Mouse (Mus musculus) ovary, postnatal 36 days (tissue): ENCODE measurements around the gene Tas1r2.

Experiments used
- DNase-seq: peaks from one replicate; pipeline ENCODE4 v3.0.0; 2022; ENCODE audit warnings: low spot score, mixed read lengths

Gene Tas1r2

GRCm38 (mm10) chr4:139705986-139706385 is 52.6 kb downstream of the Tas1r2 start:
- no peak for DNase-seq

GRCm38 (mm10) chr4:139710467-139711334 is 57.4 kb downstream of the Tas1r2 start:
- no peak for DNase-seq

GRCm38 (mm10) chr4:139715241-139715932 is 62.0 kb downstream of the Tas1r2 start:
- DNase-seq: no peak

GRCm38 (mm10) chr4:139716477-139717169 is 63.3 kb downstream of the Tas1r2 start:
- DNase-seq: no peak

GRCm38 (mm10) chr4:139718978-139719377 is 65.6 kb downstream of the Tas1r2 start:
- no peak for DNase-seq
